Mouse (Mus musculus) C2C12 (cell line): Measurements from ENCODE around the gene Pus7. TPM values are rescaled to one million over a fixed set of nuclear protein-coding genes. Genes with fewer than 3 reads are reported as not detected.

Source experiments
- H3K27me3 ChIP-seq: one replicate; pipeline ENCODE4 v1.6.1; 2011; ENCODE audit not compliant: control insufficient read depth, insufficient read depth, insufficient read length
- H3K36me3 ChIP-seq: one replicate; pipeline ENCODE4 v1.6.1; 2011; ENCODE audit not compliant: control insufficient read depth, insufficient read depth
- H3K4me3 ChIP-seq: one replicate; pipeline ENCODE4 v1.5.1; 2011; ENCODE audit warnings: mild to moderate bottlenecking, control low read depth; ENCODE audit not compliant: poor library complexity, insufficient read depth, severe bottlenecking
- H3K79me2 ChIP-seq: one replicate; pipeline ENCODE4 v1.6.1; 2011; ENCODE audit not compliant: control insufficient read depth, insufficient read depth
- H3K79me3 ChIP-seq: one replicate; pipeline ENCODE4 v1.6.1; 2011; ENCODE audit warnings: low read depth, control low read depth
- H3ac ChIP-seq: one replicate; pipeline ENCODE3; 2011; ENCODE audit warnings: low read depth; ENCODE audit not compliant: control insufficient read depth, insufficient read length
- CEBPB ChIP-seq: IDR thresholded peaks from one replicate; pipeline ENCODE4 v1.6.1; 2011; ENCODE audit warnings: low read depth, mild to moderate bottlenecking, control low read depth, moderate library complexity
- CTCF ChIP-seq: IDR thresholded peaks from one replicate; pipeline ENCODE4 v1.5.1; 2011; ENCODE audit not compliant: control insufficient read depth, insufficient read depth, insufficient read length
- FOSL1 ChIP-seq: IDR thresholded peaks from one replicate; pipeline ENCODE4 v1.8.0; 2011; ENCODE audit warnings: mild to moderate bottlenecking, low read length; ENCODE audit not compliant: poor library complexity, insufficient read depth, severe bottlenecking
- MAX ChIP-seq: IDR thresholded peaks from one replicate; pipeline ENCODE4 v1.6.1; 2011; ENCODE audit warnings: mild to moderate bottlenecking, control low read depth
- MYOD1 ChIP-seq: IDR thresholded peaks from one replicate; pipeline ENCODE4 v1.6.1; 2011; ENCODE audit warnings: low read depth; ENCODE audit not compliant: control insufficient read depth, insufficient read length
- MYOG ChIP-seq: IDR thresholded peaks from one replicate; pipeline ENCODE4 v1.6.1; 2011; ENCODE audit not compliant: control insufficient read depth, insufficient read length; ENCODE audit errors: extremely low read depth
- USF1 ChIP-seq: IDR thresholded peaks from one replicate; pipeline ENCODE4 v1.6.1; 2011; ENCODE audit warnings: low read depth, mild to moderate bottlenecking, control low read depth, moderate library complexity
- polyA plus RNA-seq: library from polyadenylated mRNA; unstranded; fragments of >200 nt; fragmentation: generic; extraction: Trizol; gene quantifications from one replicate; pipeline ENCODE4 v1.2.1, GENCODE M21; 2012; ENCODE audit warnings: missing spikeins

Pus7 gene
- polyA plus RNA-seq, 1 experiment: 12.5 TPM

DNA sequence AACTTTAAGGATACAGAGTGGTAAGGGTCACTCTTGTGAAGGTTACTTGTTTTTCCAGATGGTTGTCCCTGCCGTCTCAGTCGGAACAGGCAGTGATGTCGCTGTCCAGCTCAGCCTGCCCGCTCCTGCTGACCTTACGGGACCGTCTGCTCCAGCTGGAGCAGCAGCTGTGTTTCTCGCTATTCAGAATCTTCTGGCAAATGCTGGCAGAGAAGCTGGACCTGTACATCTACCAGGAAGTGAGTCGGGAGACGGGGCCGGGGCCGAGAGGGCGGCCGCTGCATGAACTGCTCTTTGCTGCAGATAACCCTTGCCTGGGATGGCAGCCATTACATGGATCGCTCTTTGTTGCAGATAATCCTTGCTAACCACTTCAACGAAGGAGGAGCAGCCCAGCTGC is 33.2 kb upstream of the Pus7 start:
- no peaks in the 10 kb centered on the region for H3K79me2 ChIP-seq
- peaks cover 64% of the 10 kb centered on the region for H3K36me3 ChIP-seq
- H3ac ChIP-seq: no peak overlapping the region
- no peak for TF ChIP-seq USF1
- TF ChIP-seq CEBPB: no peak
- no peak for TF ChIP-seq MYOD1
- TF ChIP-seq MAX: no peak
- no peak for TF ChIP-seq MYOG
- TF ChIP-seq FOSL1: no peak
- no peak for TF ChIP-seq CTCF
- no peak overlapping the region for H3K4me3 ChIP-seq
- H3K27me3 ChIP-seq: no peaks in the 10 kb centered on the region
- H3K79me3 ChIP-seq: no peaks in the 10 kb centered on the region

- Histone ChIP-seq H3K79me3 (no peaks in the 10 kb centered on the region), H3K36me3 (peaks cover 66% of the 10 kb centered on the region), H3K79me2 (no peaks in the 10 kb centered on the region), H3ac (no peak overlapping the region), H3K27me3 (no peaks in the 10 kb centered on the region), H3K4me3 (no peak overlapping the region)
- no peak for TF ChIP-seq MAX
- TF ChIP-seq FOSL1: no peak
- no peak for TF ChIP-seq MYOG
- TF ChIP-seq MYOD1: no peak
- TF ChIP-seq USF1: no peak
- no peak for TF ChIP-seq CTCF
Observed at GRCm38 (mm10) chr5:23814841-23815240, 31.3 kb upstream of the Pus7 start.

DNA sequence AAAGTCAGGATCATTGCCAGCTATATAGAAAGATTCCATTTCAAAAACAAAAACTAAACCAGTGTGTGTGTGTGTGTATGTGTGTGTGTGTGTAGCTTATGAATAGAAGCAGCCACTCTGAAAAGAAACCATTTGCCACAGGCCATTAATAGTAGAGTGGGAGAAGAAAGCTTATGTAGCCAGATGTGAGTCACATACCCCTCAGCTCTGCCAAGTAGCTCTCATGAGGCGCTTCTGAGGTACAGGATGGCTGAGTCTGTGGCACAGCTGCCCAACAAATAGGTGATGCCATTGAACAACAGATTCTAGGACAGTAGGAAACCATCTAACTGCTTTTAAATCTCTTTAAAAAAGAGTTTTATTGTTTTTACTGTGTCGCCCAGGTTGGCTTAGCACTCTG is 9.2 kb upstream of the Pus7 start:
- Histone ChIP-seq H3K4me3 (no peak overlapping the region), H3K79me3 (peaks cover 4% of the 10 kb centered on the region), H3K36me3 (peaks cover 21% of the 10 kb centered on the region), H3K27me3 (no peaks in the 10 kb centered on the region), H3K79me2 (peaks cover 15% of the 10 kb centered on the region), H3ac (no peak overlapping the region)
- no peak for TF ChIP-seq MYOD1
- TF ChIP-seq MYOG: no peak
- TF ChIP-seq MAX: no peak
- TF ChIP-seq CTCF: no peak
- TF ChIP-seq FOSL1: no peak
- TF ChIP-seq CEBPB: no peak
- TF ChIP-seq USF1: no peak

GRCm38 (mm10) chr5:23789078-23789612 is 5.6 kb upstream of the Pus7 start:
- H3K79me2 ChIP-seq: peaks cover 17% of the 10 kb centered on the region

GRCm38 (mm10) chr5:23788390-23788830 is 4.9 kb upstream of the Pus7 start:
- Histone ChIP-seq H3K79me2 (peaks cover 17% of the 10 kb centered on the region), H3ac (peak overlapping the region; percentile 87), H3K79me3 (peaks cover 4% of the 10 kb centered on the region), H3K27me3 (no peaks in the 10 kb centered on the region), H3K36me3 (peaks cover 17% of the 10 kb centered on the region), H3K4me3 (peak overlapping the region; percentile 84)
- no peak for TF ChIP-seq CEBPB
- no peak for TF ChIP-seq MAX
- no peak for TF ChIP-seq USF1
- no peak for TF ChIP-seq CTCF
- no peak for TF ChIP-seq MYOG
- no peak for TF ChIP-seq FOSL1
- no peak for TF ChIP-seq MYOD1

More at GRCm38 (mm10) chr5:23789078-23789612, 5.6 kb upstream of the Pus7 start:
- no peak overlapping the region for H3K4me3 ChIP-seq
- peaks cover 17% of the 10 kb centered on the region for H3K36me3 ChIP-seq
- no peaks in the 10 kb centered on the region for H3K27me3 ChIP-seq
- peaks cover 4% of the 10 kb centered on the region for H3K79me3 ChIP-seq
- no peak for TF ChIP-seq CEBPB
- H3ac ChIP-seq: no peak overlapping the region

GRCm38 (mm10) chr5:23787536-23788389 is 4.3 kb upstream of the Pus7 start, which contains the start of gene Rint1:
Rint1 (plus strand) TSS chr5:23787711.
- Histone ChIP-seq H3K36me3 (peaks cover 17% of the 10 kb centered on the region), H3K4me3 (peak within 1 kb of the TSS; percentile 84), H3K27me3 (no peaks in the 10 kb centered on the region), H3K79me3 (peaks cover 9% of the 10 kb centered on the region), H3ac (peak within 1 kb of the TSS; percentile 87), H3K79me2 (peaks cover 23% of the 10 kb centered on the region)
- TF ChIP-seq CEBPB (no peak), CTCF (peak; percentile 97), MAX (peak; percentile 55)
